Comparison of ENCODE assay signal across 18 mouse cellular contexts in the genomic region with DNA sequence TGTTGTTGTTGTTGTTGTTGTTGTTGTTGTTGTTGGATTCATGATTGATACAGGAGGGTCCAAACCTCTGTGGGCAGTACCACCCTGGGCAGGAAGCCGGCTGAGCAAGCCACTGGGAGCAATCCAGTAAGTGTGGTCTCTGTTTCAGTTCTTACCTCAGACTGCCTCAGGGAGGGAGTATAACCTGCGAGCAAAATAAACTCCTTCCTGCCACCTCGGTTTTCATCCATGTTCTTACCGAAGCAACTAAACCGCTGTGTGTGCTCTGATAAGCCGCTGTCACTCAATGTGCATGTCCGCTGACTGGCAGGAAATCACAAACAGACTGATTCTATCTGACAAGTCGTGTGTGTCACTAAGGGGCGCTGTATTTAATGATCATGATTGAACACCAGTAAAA.
DNase-seq lines count a peak whose midpoint lies in the region; ATAC-seq and TF ChIP-seq lines count a peak whose summit lies in the region.
"Had no signal": no experiment of that assay in that cellular context is flagged by ENCODE, and none has a peak within 500 bp of the region (broad histone marks: within the 10 kb centered on the region; RNA-seq: fewer than 3 reads in every experiment).

No protein-coding gene starts in this region.

- TF ChIP-seq CTCF in layer of hippocampus, adult 2 months (conservative IDR thresholded peaks at IDR 0.05), result peak; percentile 42; the same call in 1 of the 2 replicates

- H3K4me3 ChIP-seq in layer of hippocampus, adult 2 months, result no peak overlapping the region
- H3K4me3 ChIP-seq: embryonic facial prominence, embryonic 15.5 days; hindbrain, embryonic 13.5 days; left cerebral cortex, adult 2 months; limb, embryonic 12.5 days; midbrain, embryonic 12.5 days; neural tube, embryonic 12.5 days had no signal

- no peak for DNase-seq in layer of hippocampus, adult 2 months (ENCODE audit: low spot score in 2 of 2)
- no peak for DNase-seq in layer of hippocampus, adult 8-10 months (ENCODE audit: low spot score in 2 of 2)
- DNase-seq in CD4-positive, CD25-positive, alpha-beta regulatory T cell, adult 2 months (ENCODE audit: low read depth, low spot score), result peak; percentile 85
- DNase-seq in thymus, postnatal 0 days (ENCODE audit: low spot score), result peak; percentile 71
- no peak for DNase-seq in embryo, embryonic 11 days
- no peak for DNase-seq in layer of hippocampus, postnatal 25 days (ENCODE audit: extremely low spot score in 1 of 2, low spot score in 1 of 2)
- no peak for DNase-seq in ovary, adult 18-20 months (ENCODE audit: low spot score)
- DNase-seq: heart, adult 11 months; kidney, adult 11 months; kidney, postnatal 36 days; lung, postnatal 36 days had no signal

- peak overlapping the region; percentile 32; the same call in 1 of the 2 replicates for H3K27ac ChIP-seq in layer of hippocampus, adult 2 months
- H3K27ac ChIP-seq: embryonic facial prominence, embryonic 15.5 days; hindbrain, embryonic 13.5 days; left cerebral cortex, adult 2 months; limb, embryonic 12.5 days; midbrain, embryonic 12.5 days; neural tube, embryonic 12.5 days had no signal

- ATAC-seq in inflammation-experienced regulatory T-cells, adult 6 months, result peak; percentile 68

Comparison
In these comparisons a context has a peak if more than half of its experiments do, and no peak if none do; other contexts are left out.
1. DNase-seq: peak in CD4-positive, CD25-positive, alpha-beta regulatory T cell, adult 2 months (single experiment) and thymus, postnatal 0 days (single experiment); none in layer of hippocampus, adult 2 months (0 of 2), layer of hippocampus, adult 8-10 months (0 of 2), embryo, embryonic 11 days (single experiment), layer of hippocampus, postnatal 25 days (0 of 2) and ovary, adult 18-20 months (single experiment).